Mouse (Mus musculus): ENCODE measurements around the gene Gm21258. TPM values are rescaled to one million over a fixed set of nuclear protein-coding genes. Genes with fewer than 3 reads are reported as not detected.
"Not testable (repeated sequence)": the region's sequence is repeated elsewhere in the genome, so short reads cannot be mapped to it uniquely, and the experiment has no call there.

Gm21258 gene
- polyA plus RNA-seq (2012; ENCODE audit: insufficient read depth, low replicate concordance) = not detected in 2 replicates

GRCm38 (mm10) chrY:52779740-52780139 is at the start of gene Gm21258:
Gene Gm21258, plus strand, starts transcription at chrY:52780040.
- not testable (repeated sequence) for H3K27me3 ChIP-seq (replicated peaks); H3K4me3 ChIP-seq (replicated peaks); H3K36me3 ChIP-seq (replicated peaks; ENCODE audit: low read length); H3K9me3 ChIP-seq; H3K4me1 ChIP-seq

Measured in megakaryocyte, embryonic 14.5 days (primary cell).